Mouse (Mus musculus): ENCODE measurements around the gene Ggact. TPM values are rescaled to one million over a fixed set of nuclear protein-coding genes. Genes with fewer than 3 reads are reported as not detected.

The Ggact gene
- polyA plus RNA-seq, 1 experiment: 63.9 TPM

- Histone ChIP-seq H3K27ac (ENCODE audit: control insufficient read depth, insufficient read depth, low read depth, low read length) (no peak overlapping the region), H3K4me3 (ENCODE audit: control insufficient read depth, low read depth, low read length) (no peak overlapping the region), H3K36me3 (ENCODE audit: control insufficient read depth, insufficient read depth, low read length) (no peaks in the 10 kb centered on the region), H3K27me3 (ENCODE audit: control insufficient read depth, insufficient read depth, low read length) (no peaks in the 10 kb centered on the region), H3K4me1 (ENCODE audit: control insufficient read depth, insufficient read depth, low read length) (no peaks in the 10 kb centered on the region)
- TF ChIP-seq POLR2A (IDR thresholded peaks at IDR 0.05; ENCODE audit: control insufficient read depth, low read depth, low read length) (no peak), CTCF (IDR thresholded peaks at IDR 0.05; ENCODE audit: control insufficient read depth, insufficient read depth, insufficient replicate concordance, low read depth, low read length) (no peak)
Observed at GRCm38 (mm10) chr14:122837018-122837417, 76.5 kb downstream of the Ggact start.

GRCm38 (mm10) chr14:122836221-122836620 is 77.3 kb downstream of the Ggact start:
- TF ChIP-seq CTCF (IDR thresholded peaks at IDR 0.05; ENCODE audit: control insufficient read depth, insufficient read depth, insufficient replicate concordance, low read depth, low read length) (no peak), POLR2A (IDR thresholded peaks at IDR 0.05; ENCODE audit: control insufficient read depth, low read depth, low read length) (no peak)
- no peak overlapping the region for H3K27ac ChIP-seq (ENCODE audit: control insufficient read depth, insufficient read depth, low read depth, low read length)

GRCm38 (mm10) chr14:122835487-122836190 is 77.9 kb downstream of the Ggact start:
- no peaks in the 10 kb centered on the region for H3K4me1 ChIP-seq (ENCODE audit: control insufficient read depth, insufficient read depth, low read length)
- TF ChIP-seq POLR2A (IDR thresholded peaks at IDR 0.05; ENCODE audit: control insufficient read depth, low read depth, low read length) (no peak), CTCF (IDR thresholded peaks at IDR 0.05; ENCODE audit: control insufficient read depth, insufficient read depth, insufficient replicate concordance, low read depth, low read length) (no peak)
- H3K27ac ChIP-seq (ENCODE audit: control insufficient read depth, insufficient read depth, low read depth, low read length): no peak overlapping the region

More at GRCm38 (mm10) chr14:122836221-122836620, 77.3 kb downstream of the Ggact start:
- H3K36me3 ChIP-seq (ENCODE audit: control insufficient read depth, insufficient read depth, low read length): no peaks in the 10 kb centered on the region
- H3K4me3 ChIP-seq (ENCODE audit: control insufficient read depth, low read depth, low read length): no peak overlapping the region
- no peaks in the 10 kb centered on the region for H3K4me1 ChIP-seq (ENCODE audit: control insufficient read depth, insufficient read depth, low read length)
- no peaks in the 10 kb centered on the region for H3K27me3 ChIP-seq (ENCODE audit: control insufficient read depth, insufficient read depth, low read length)

GRCm38 (mm10) chr14:122834753-122835152 is 78.8 kb downstream of the Ggact start:
- TF ChIP-seq POLR2A (IDR thresholded peaks at IDR 0.05; ENCODE audit: control insufficient read depth, low read depth, low read length) (no peak), CTCF (IDR thresholded peaks at IDR 0.05; ENCODE audit: control insufficient read depth, insufficient read depth, insufficient replicate concordance, low read depth, low read length) (no peak)
- Histone ChIP-seq H3K36me3 (ENCODE audit: control insufficient read depth, insufficient read depth, low read length) (no peaks in the 10 kb centered on the region), H3K4me3 (ENCODE audit: control insufficient read depth, low read depth, low read length) (no peak overlapping the region), H3K4me1 (ENCODE audit: control insufficient read depth, insufficient read depth, low read length) (no peaks in the 10 kb centered on the region), H3K27me3 (ENCODE audit: control insufficient read depth, insufficient read depth, low read length) (no peaks in the 10 kb centered on the region), H3K27ac (ENCODE audit: control insufficient read depth, insufficient read depth, low read depth, low read length) (no peak overlapping the region)

More at GRCm38 (mm10) chr14:122835487-122836190, 77.9 kb downstream of the Ggact start:
- Histone ChIP-seq H3K36me3 (ENCODE audit: control insufficient read depth, insufficient read depth, low read length) (no peaks in the 10 kb centered on the region), H3K4me3 (ENCODE audit: control insufficient read depth, low read depth, low read length) (no peak overlapping the region), H3K27me3 (ENCODE audit: control insufficient read depth, insufficient read depth, low read length) (no peaks in the 10 kb centered on the region)

- no peak overlapping the region for H3K27ac ChIP-seq (ENCODE audit: control insufficient read depth, insufficient read depth, low read depth, low read length)
- H3K27me3 ChIP-seq (ENCODE audit: control insufficient read depth, insufficient read depth, low read length): no peaks in the 10 kb centered on the region
- no peaks in the 10 kb centered on the region for H3K4me1 ChIP-seq (ENCODE audit: control insufficient read depth, insufficient read depth, low read length)
- TF ChIP-seq CTCF (IDR thresholded peaks at IDR 0.05; ENCODE audit: control insufficient read depth, insufficient read depth, insufficient replicate concordance, low read depth, low read length) (no peak), POLR2A (IDR thresholded peaks at IDR 0.05; ENCODE audit: control insufficient read depth, low read depth, low read length) (no peak)
- H3K4me3 ChIP-seq (ENCODE audit: control insufficient read depth, low read depth, low read length): no peak overlapping the region
- no peaks in the 10 kb centered on the region for H3K36me3 ChIP-seq (ENCODE audit: control insufficient read depth, insufficient read depth, low read length)
Observed at GRCm38 (mm10) chr14:122833666-122834065, 79.9 kb downstream of the Ggact start.

- Histone ChIP-seq H3K36me3 (ENCODE audit: control insufficient read depth, insufficient read depth, low read length) (no peaks in the 10 kb centered on the region), H3K27ac (ENCODE audit: control insufficient read depth, insufficient read depth, low read depth, low read length) (no peak overlapping the region), H3K27me3 (ENCODE audit: control insufficient read depth, insufficient read depth, low read length) (no peaks in the 10 kb centered on the region), H3K4me1 (ENCODE audit: control insufficient read depth, insufficient read depth, low read length) (no peaks in the 10 kb centered on the region), H3K4me3 (ENCODE audit: control insufficient read depth, low read depth, low read length) (no peak overlapping the region)
- TF ChIP-seq CTCF (IDR thresholded peaks at IDR 0.05; ENCODE audit: control insufficient read depth, insufficient read depth, insufficient replicate concordance, low read depth, low read length): no peak
- TF ChIP-seq POLR2A (IDR thresholded peaks at IDR 0.05; ENCODE audit: control insufficient read depth, low read depth, low read length): no peak
Observed at GRCm38 (mm10) chr14:122830433-122830832, 83.1 kb downstream of the Ggact start.

GRCm38 (mm10) chr14:122825464-122825863 is 88.1 kb downstream of the Ggact start:
- Histone ChIP-seq H3K27ac (ENCODE audit: control insufficient read depth, insufficient read depth, low read depth, low read length) (no peak overlapping the region), H3K36me3 (ENCODE audit: control insufficient read depth, insufficient read depth, low read length) (no peaks in the 10 kb centered on the region), H3K4me1 (ENCODE audit: control insufficient read depth, insufficient read depth, low read length) (no peaks in the 10 kb centered on the region), H3K4me3 (ENCODE audit: control insufficient read depth, low read depth, low read length) (no peak overlapping the region), H3K27me3 (ENCODE audit: control insufficient read depth, insufficient read depth, low read length) (no peaks in the 10 kb centered on the region)
- TF ChIP-seq CTCF (IDR thresholded peaks at IDR 0.05; ENCODE audit: control insufficient read depth, insufficient read depth, insufficient replicate concordance, low read depth, low read length) (no peak), POLR2A (IDR thresholded peaks at IDR 0.05; ENCODE audit: control insufficient read depth, low read depth, low read length) (no peak)

All from testis, adult 2 months (tissue).